Mouse (Mus musculus) lung, embryonic 15.5 days (tissue): Measurements from ENCODE around the gene Olfr1272. TPM values are rescaled to one million over a fixed set of nuclear protein-coding genes. Genes with fewer than 3 reads are reported as not detected.
"Not testable (repeated sequence)": the region's sequence is repeated elsewhere in the genome, so short reads cannot be mapped to it uniquely, and the experiment has no call there.

Experiments used
- ATAC-seq: fragments of 200-750 bp; cut with Nextera tagmentation; 2 replicates; pipeline ENCODE4 v1.8.0; 2017; ENCODE audit warnings: moderate number of reproducible peaks, borderline replicate concordance; ENCODE audit not compliant: low FRiP score, low TSS enrichment; ENCODE audit errors: extremely low read depth
- H3K27ac ChIP-seq: fragments of 300-500 bp; sonication (generic); 2 replicates; pipeline ENCODE4 v1.5.1; 2015; ENCODE audit warnings: moderate library complexity, mild to moderate bottlenecking, inconsistent platforms
- H3K27me3 ChIP-seq: fragments of 300-500 bp; sonication (generic); 2 replicates; pipeline ENCODE4 v1.6.1; 2015; ENCODE audit warnings: inconsistent platforms
- H3K36me3 ChIP-seq: fragments of 300-500 bp; sonication (generic); 2 replicates; pipeline ENCODE4 v1.6.1; 2015; ENCODE audit warnings: inconsistent platforms
- H3K4me1 ChIP-seq: fragments of 300-500 bp; sonication (generic); 2 replicates; pipeline ENCODE4 v1.6.1; 2015; ENCODE audit warnings: inconsistent platforms
- H3K4me2 ChIP-seq: fragments of 300-500 bp; sonication (generic); 2 replicates; pipeline ENCODE4 v1.6.1; 2015; ENCODE audit warnings: inconsistent platforms, mild to moderate bottlenecking, moderate library complexity
- H3K4me3 ChIP-seq: fragments of 300-500 bp; sonication (generic); 2 replicates; pipeline ENCODE4 v1.5.1; 2015; ENCODE audit warnings: mild to moderate bottlenecking, inconsistent platforms
- H3K9ac ChIP-seq: fragments of 300-500 bp; sonication (generic); 2 replicates; pipeline ENCODE4 v1.6.1; 2015; ENCODE audit warnings: inconsistent platforms
- H3K9me3 ChIP-seq: fragments of 300-500 bp; sonication (generic); 2 replicates; pipeline ENCODE4 v1.6.1; 2016; ENCODE audit warnings: inconsistent platforms
- WGBS: fragments of 180-500 bp; shearing (Covaris S2); methylation state at CpG from one replicate; pipeline ENCODE4 v1.1.7; 2015; 5-methylcytosine and 5-hydroxymethylcytosine counted together
- polyA plus RNA-seq: library from polyadenylated mRNA; unstranded; fragments of >200 nt; fragmentation: Nextera tagmentation; extraction: Ambion mirVana; gene quantifications from 2 replicates; pipeline ENCODE4 v1.2.1, GENCODE M21; 2015

Gene Olfr1272
- not detected in 2 replicates for polyA plus RNA-seq

- H3K9me3 ChIP-seq, result no peaks in the 10 kb centered on the region
- H3K4me2 ChIP-seq, result no peak within 1 kb of the TSS
- WGBS, result 86% methylated on average over 6 of the region's 6 CpGs
- H3K36me3 ChIP-seq, result no peaks in the 10 kb centered on the region
- no peak within 1 kb of the TSS for H3K27ac ChIP-seq
- no peak within 1 kb of the TSS for H3K4me3 ChIP-seq
- no peaks in the 10 kb centered on the region for H3K27me3 ChIP-seq
- no peak within 1 kb of the TSS for H3K9ac ChIP-seq
- no peak for ATAC-seq
- H3K4me1 ChIP-seq, result no peaks in the 10 kb centered on the region
These were observed at the start of gene Olfr1272 for GRCm38 (mm10) chr2:90292741-90293140. TSS of gene Olfr1272 (minus strand) at chr2:90292841.

- H3K9me3 ChIP-seq, H3K27me3 ChIP-seq, H3K4me1 ChIP-seq, H3K4me2 ChIP-seq, H3K36me3 ChIP-seq, H3K9ac ChIP-seq, H3K4me3 ChIP-seq, ATAC-seq, H3K27ac ChIP-seq: not testable (repeated sequence)
- WGBS, result no CpG with 5 or more reads among the region's 6 CpGs
These were observed 29.3 kb upstream of the Olfr1272 start, which contains the start of gene Gm13769 for GRCm38 (mm10) chr2:90321900-90322299. TSS of gene Gm13769 (plus strand) at chr2:90322200.

- H3K36me3 ChIP-seq, result no peaks in the 10 kb centered on the region
- no peaks in the 10 kb centered on the region for H3K4me1 ChIP-seq
- no peaks in the 10 kb centered on the region for H3K27me3 ChIP-seq
- WGBS, result 86% methylated on average over 2 of the region's 2 CpGs
- no peak within 1 kb of the TSS for H3K27ac ChIP-seq
- no peak within 1 kb of the TSS for H3K9ac ChIP-seq
- H3K4me2 ChIP-seq, result no peak within 1 kb of the TSS
- H3K4me3 ChIP-seq, result no peak within 1 kb of the TSS
- H3K9me3 ChIP-seq, result no peaks in the 10 kb centered on the region
- no peak for ATAC-seq
These were observed 21.7 kb downstream of the Olfr1272 start, which contains the start of gene Olfr1271 for GRCm38 (mm10) chr2:90270932-90271331. TSS of gene Olfr1271 (minus strand) at chr2:90271032.

- Histone ChIP-seq H3K36me3 (no peaks in the 10 kb centered on the region), H3K9ac (no peak within 1 kb of the TSS), H3K27ac (no peak within 1 kb of the TSS), H3K9me3 (no peaks in the 10 kb centered on the region), H3K4me2 (no peak within 1 kb of the TSS), H3K4me3 (no peak within 1 kb of the TSS), H3K4me1 (no peaks in the 10 kb centered on the region), H3K27me3 (no peaks in the 10 kb centered on the region)
- 94% methylated on average over 4 of the region's 4 CpGs for WGBS
- ATAC-seq, result no peak
These were observed 35.1 kb downstream of the Olfr1272 start, which contains the start of gene Olfr142 for GRCm38 (mm10) chr2:90257492-90257891. TSS of gene Olfr142 (minus strand) at chr2:90257592.

Other genes starting within 250 kb of the Olfr1272 start
- gene Olfr140, start 229.2 kb downstream of the Olfr1272 start, polyA plus RNA-seq, result not detected in 2 replicates
- not detected in 2 replicates for gene Olfr1269, start 171.4 kb downstream of the Olfr1272 start, polyA plus RNA-seq
- not detected in 2 replicates for gene Olfr32, start 150.5 kb downstream of the Olfr1272 start, polyA plus RNA-seq
- not detected in 2 replicates for gene Olfr1270, start 139.8 kb downstream of the Olfr1272 start, polyA plus RNA-seq
- not detected in 2 replicates for gene Olfr1506, start 68.3 kb downstream of the Olfr1272 start, polyA plus RNA-seq
- not detected in 2 replicates for gene Olfr142, start 35.2 kb downstream of the Olfr1272 start, polyA plus RNA-seq
- gene Olfr1271, start 21.8 kb downstream of the Olfr1272 start, polyA plus RNA-seq, result not detected in 2 replicates
- not detected in 2 replicates for gene Gm13769, start 29.4 kb upstream of the Olfr1272 start, polyA plus RNA-seq
- not detected in 2 replicates for gene Olfr1274-ps, start 105.8 kb upstream of the Olfr1272 start, polyA plus RNA-seq